Mouse (Mus musculus): ENCODE data around the gene Atp6v1e2.

Atp6v1e2 gene

DNA sequence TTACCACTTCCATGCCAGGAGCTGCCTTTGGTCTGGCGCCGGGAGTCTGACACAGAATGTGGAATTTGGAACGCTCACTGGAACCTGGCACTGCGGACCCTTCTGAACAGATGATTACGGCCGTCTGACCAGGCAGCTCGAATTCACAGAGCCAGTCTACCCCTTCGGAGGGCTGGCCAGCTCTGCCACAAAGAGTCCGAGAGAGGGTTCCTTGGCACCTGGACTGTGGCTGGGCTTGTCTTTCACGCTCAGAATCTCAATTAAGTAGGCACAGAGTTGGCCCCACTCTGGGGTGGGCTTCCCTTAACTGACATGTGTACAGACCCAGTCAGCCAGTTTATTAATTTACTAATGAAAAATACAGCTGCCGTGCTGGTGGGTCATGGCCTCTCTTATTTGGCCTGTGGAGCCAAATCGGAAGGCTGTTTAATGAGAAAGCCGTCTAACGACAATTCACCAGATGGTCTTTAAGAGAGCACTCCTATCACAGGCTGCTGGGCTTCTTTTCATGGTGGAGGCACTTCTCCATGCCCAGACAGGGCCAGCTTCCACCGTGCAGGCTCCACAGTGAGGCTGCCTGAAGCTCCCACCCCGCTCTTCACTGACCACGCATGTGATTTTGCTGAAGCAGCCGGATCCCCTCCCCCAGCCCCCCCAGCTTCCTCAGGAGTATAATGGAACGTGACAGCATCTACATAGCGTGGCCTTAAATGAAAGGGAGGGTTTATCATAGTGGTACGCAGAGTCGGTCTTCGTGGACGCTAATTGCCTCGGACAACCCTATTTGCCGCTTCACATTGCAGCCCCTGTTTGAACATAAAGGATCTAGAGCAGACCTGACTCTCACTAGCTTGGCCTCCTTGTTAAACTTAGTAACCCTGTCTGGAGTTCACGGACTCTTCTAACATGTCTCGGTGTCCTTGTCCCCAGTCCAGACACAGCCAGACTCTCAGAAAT, at the start of gene Atp6v1e2:
Gene Atp6v1e2 (minus strand): TSS at position 58 of the 957 bp plus-strand sequence.
- no peak for DNase-seq (ENCODE audit: low spot score)

DNA sequence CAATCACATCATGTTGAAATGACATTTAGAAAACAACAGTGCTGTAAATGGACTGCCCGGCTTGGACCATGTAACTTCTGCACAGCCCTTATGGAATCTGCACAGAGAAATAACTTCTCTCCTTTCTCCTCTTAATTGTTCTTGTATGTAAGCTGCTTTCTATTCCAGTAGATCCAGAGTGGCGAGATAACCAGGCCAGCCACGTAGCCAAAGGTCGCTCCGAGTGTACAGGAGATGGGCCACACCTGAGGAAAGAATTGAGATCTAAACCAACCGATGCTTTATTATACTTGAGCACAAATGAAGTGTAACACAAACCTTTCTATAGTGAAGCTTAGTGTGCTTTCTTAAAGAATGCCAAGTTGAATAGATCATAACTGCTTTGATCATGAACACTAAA, 49.6 kb upstream of the Atp6v1e2 start:
- DNase-seq (ENCODE audit: low spot score): no peak

DNA sequence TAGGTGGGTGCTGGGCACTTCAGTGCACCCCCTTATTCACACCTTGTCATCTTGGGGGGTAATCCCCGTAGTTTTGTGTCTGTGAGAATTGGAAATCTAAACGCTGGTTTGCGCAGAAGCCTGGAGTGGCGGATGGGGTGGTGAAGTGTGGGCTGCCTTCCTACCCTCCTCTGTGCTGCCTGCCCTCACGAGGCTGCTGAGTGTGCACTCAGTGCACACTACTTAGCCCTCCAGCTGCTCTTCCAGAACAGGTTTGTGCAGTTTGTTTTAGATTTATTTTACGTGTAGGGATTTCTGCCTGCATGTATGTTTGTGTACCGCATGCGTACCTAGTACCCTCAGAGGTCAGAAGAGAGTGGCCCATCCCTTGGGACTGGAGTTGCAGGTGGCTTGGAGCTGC, 43.6 kb upstream of the Atp6v1e2 start:
- no peak for DNase-seq (ENCODE audit: low spot score)

DNA sequence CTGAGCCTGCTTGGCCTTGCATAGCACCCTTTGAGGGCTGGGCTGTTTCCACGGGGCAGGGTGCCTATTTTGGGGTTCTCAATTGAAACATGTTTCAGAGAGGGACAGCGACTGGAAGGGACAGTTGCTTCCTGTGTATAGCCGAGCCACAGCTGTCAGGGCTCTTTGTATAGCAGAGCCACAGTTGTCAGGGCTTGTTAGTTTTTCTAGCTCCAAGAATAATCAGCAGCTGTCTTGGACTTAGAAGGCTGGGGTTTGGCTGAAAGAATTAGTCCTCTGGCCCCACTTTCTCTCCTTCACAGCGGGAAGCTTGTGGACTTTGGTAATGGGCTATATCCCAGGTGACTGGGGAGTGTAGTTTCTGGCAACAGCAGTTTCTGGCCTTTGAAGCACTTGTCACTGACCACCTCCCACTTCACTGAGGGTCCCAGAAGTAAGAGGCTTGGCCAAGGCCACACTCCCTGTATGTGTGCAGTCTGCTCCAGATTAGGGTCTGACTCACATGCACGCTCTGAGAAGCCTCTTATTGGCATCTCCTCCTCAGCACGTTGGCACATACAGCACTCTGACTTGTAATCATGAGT, 41.0 kb upstream of the Atp6v1e2 start:
- DNase-seq (ENCODE audit: low spot score): peak; percentile 2

DNA sequence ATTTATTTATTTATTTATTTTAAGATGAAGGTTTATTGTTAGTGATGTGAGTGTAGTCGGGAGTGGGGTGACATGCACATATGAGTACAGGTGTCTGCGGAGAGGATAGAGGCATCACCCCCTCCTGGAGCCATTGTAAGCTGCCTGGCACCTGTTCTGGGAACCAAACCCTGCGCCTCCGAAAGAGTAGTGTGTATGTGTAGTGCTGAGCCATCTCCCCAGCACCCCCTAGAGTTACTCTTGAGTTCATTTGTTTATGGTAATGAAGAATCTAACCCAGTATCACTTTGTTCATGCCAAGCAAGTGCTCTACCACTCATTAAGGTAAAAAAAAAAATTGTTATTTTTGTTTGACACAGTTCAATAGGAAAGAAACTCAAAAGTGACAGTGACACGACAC, 40.5 kb upstream of the Atp6v1e2 start:
- no peak for DNase-seq (ENCODE audit: low spot score)

DNA sequence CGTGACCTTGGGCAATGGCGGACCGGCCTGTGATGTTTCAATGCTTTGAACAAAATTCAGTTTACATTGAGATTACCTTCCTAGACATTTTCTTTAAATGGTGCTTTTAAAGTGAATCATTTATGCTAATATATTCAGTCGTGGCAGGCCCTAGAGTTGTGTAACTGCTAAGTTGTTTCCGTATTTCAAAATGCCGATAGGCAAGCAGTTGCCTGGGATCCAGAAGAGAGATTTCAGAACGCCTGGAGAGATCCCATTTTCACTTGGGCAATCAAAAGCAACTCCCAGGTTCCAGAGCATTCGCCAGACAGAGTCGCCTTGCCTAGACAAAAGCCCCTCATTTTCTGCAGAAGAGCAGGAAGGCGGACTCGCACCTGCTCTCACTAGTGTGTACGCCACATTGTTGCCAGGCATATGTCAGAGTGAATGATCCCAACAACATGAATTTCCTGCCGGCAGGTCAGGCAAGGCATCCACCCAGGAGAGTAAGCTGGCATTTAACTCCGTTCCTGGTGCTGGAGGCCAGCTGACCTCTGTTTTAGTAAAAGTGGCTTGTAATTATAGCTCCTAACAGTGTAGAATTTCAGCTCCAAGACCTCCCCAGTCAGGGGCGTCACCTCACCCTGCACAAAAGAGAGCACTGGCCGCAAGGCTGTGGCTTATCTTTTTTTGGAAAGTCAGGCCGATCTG, 38.9 kb upstream of the Atp6v1e2 start:
- peak; percentile 51 for DNase-seq (ENCODE audit: low spot score)

DNA sequence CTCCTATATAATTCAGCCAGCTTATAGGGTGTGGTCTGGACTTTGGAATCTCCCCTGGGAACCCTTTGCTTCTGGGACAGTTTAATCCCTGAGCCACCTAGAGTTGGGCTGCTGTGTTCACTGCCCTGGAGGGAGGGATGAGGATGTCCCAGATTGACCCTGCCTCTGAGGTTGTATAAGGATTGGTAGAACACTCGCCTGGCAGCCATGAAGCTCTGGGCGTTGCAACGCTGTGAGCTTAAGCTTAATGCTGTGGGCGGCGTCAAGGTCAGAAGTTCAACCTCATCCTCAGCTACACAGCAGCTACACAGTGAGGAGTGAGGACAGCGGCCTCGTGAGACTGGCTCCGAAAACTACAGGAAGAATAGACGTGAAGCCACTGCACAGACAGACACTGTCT, 34.8 kb upstream of the Atp6v1e2 start:
- DNase-seq (ENCODE audit: low spot score): no peak

DNA sequence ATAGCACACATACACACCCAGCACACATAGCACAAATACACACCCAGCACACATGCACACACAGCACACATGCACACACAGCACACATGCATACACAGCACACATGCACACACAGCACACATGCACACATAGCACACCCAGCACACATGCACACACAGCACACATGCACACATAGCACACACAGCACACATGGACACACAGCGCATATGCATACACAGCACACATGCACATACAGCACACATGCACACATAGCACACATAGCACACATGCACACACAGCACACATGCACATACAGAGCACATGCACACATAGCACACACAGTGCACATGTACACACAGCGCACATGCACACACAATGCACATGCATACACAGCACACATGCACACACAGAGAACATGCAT, 34.0 kb upstream of the Atp6v1e2 start:
- DNase-seq (ENCODE audit: low spot score): no peak

DNA sequence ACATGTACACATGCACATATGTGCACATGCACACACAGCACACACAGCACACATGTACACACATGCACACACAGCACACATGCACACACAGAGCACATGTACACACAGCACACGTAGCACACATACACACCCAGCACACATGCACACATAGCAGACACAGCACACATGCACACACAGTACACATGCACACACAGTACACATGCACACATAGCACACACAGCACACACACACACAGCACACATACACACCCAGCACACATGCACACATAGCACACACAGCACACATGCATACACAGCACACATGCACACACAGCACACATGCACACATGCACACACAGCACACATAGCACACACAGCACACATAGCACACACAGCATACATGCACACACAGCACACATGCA, 33.5 kb upstream of the Atp6v1e2 start:
- no peak for DNase-seq (ENCODE audit: low spot score)

DNA sequence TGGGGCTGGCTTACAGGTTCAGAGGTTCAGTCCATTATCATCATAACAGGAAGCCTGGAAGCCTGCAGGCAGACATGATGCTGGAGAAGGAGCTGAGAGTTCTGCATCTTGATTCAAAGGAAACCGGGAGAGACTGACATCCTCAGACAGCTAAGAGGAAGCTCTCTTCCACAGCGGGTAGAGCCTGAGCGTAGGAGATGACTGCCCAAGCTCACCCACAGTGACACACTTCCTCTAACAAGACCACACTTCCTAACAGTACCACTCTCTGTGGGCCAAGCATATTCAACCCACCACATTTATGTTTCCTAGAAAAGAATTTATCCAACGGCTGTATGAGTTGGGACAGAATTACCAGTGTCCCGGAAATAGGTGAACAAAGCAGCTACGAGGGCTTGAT, 30.8 kb upstream of the Atp6v1e2 start:
- no peak for DNase-seq (ENCODE audit: low spot score)

DNA sequence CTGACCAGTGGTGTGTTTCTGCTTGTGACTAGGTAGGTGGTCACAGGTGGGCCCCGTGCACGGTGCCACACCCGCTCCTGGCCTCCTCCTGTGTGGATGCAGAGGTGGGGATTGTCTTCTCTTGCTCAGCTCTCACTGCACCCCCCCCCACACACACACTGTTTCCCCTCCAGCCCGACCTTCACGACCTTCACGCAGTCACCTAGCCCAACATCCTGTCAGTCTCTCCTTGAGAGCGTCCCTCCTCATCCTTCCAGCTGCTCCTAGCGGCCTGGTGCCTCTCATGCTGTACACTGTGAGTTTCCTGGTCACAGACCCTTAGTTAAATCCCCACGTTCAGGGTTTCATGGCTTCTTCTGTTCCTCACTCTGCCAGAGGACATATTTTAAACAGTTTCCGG, 28.7 kb upstream of the Atp6v1e2 start:
- no peak for DNase-seq (ENCODE audit: low spot score)

DNA sequence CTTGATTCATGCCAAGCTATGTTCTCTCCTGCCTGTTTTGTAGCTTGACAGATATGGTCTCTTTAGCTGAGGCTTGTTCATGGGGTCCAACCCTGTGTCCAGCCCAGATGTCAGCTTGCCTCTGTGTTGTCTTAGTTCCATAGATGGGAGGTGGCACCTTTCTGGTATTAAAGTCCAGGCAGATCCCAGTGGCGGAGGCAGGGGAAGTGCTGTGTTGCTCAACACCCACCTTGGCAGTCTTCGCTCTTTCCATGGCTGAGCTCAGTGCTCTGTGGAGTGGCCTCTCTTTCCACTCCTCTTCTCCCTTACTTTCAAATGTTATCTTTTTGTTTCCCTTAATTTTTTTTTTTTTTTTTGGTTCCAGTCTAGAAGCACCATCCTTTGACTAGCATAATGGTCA, 25.4 kb upstream of the Atp6v1e2 start:
- no peak for DNase-seq (ENCODE audit: low spot score)

DNA sequence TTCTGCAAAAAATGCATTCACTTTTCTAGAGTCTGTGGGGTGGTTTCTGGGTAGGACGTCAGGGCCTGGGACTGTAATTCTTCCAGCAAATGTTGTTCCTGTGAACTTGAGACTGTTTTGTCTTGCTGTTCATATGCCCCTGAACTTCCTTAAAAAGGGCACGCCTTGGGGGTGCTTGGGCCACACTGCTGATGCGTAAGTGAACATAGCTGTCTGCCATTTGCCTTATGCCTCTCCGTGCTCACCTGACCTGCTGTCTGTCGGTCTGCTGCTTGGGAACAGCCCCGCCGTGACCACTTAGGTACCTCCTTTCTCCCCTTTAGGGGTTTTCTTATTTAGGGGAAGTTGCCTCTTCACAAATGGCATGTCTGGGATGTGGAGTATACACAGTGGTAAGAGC, 24.2 kb upstream of the Atp6v1e2 start:
- DNase-seq (ENCODE audit: low spot score): no peak

DNA sequence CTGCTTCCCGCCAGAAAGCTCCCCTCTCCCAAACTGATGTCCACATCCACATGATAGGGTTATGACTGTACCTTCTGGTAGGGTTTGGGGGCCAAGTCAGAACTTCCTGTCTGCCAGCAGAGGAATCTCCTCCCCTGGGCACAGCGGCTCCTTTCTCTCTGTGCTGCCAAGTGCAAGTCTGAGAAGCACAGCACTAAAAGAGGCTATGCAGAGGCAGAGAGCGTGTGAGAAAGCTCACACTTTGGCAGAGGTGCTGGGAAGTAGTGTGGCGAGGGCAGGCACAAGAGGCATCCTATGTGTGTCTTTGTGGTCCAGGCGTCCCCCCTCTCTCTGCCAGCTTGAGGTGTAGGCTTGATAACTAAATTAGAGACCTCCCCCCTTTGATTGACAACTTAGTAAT, 23.3 kb upstream of the Atp6v1e2 start:
- DNase-seq (ENCODE audit: low spot score): no peak

DNA sequence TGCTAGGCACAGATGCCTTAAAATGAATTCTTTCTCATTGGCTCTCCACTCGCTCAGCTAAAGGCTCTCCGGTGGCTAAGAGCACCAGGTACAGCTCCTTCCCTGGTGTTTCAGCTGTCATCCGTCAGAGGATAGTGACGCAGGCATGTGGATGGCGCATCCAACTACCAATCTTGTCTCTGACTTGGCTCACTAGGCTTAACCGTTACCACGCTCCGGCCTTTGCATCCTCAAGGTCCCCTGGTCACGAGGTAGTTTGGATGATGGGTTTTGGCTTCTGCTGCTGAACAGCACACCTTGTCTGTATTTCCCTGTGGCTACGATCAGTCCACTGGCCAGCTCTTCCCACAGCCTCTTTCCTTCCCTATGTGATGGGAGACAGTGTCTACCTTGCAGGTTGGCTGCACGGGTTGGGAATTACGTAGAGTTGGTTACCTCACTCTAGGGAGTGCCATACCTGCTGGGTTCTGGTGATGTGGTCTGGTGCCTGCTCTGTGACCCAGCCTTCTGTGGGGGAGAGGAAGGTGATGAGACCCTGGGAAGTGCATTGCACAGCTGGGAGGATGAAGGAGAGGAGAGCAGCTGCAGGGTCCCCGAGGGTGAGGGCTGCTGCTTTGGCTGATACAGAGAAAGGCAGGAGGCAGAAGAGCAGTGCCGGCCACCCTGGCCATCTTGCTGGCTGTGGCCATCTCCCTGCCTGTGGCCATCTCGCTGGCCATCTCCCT, 22.5 kb upstream of the Atp6v1e2 start:
- DNase-seq (ENCODE audit: low spot score): no peak

DNA sequence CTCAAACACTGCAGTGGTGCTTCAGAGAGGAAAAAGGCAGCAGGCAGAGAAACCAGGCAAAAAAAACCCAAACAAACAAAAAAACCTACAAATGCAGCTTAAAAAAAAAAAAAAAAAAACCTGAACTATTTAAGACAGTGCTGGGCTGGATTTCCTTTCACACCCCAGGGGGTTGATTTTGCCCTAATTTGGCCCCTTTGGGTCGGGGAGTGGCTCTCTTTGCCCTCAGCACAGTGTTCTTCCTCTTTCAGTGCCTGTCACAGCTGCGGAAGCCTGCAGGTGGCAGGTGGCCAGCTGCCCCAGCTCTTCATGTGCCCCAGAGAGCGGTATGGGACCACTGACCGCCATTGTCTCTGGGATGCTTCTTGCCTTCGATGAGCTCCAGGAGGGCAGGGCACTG, 21.9 kb upstream of the Atp6v1e2 start:
- DNase-seq (ENCODE audit: low spot score): no peak

DNA sequence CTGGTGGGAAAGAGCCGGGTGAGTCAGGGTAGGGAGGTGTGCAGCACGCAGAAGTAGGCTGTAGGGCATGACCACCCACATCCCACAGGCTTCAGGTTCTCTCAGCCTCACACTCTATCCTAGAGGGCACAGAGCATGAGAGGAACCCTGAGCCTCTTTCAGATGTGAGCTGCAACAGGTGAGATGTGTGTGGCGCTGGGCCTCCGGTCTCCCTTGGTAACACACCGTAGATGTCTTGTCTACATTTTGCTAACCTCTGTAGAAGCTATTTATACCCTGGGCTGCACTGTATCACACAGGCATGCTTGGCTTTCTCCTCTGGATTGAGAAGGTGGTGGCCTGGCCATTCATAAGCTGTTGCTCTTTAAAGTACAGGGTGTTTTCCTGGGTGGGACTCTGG, 20.9 kb upstream of the Atp6v1e2 start:
- no peak for DNase-seq (ENCODE audit: low spot score)

DNA sequence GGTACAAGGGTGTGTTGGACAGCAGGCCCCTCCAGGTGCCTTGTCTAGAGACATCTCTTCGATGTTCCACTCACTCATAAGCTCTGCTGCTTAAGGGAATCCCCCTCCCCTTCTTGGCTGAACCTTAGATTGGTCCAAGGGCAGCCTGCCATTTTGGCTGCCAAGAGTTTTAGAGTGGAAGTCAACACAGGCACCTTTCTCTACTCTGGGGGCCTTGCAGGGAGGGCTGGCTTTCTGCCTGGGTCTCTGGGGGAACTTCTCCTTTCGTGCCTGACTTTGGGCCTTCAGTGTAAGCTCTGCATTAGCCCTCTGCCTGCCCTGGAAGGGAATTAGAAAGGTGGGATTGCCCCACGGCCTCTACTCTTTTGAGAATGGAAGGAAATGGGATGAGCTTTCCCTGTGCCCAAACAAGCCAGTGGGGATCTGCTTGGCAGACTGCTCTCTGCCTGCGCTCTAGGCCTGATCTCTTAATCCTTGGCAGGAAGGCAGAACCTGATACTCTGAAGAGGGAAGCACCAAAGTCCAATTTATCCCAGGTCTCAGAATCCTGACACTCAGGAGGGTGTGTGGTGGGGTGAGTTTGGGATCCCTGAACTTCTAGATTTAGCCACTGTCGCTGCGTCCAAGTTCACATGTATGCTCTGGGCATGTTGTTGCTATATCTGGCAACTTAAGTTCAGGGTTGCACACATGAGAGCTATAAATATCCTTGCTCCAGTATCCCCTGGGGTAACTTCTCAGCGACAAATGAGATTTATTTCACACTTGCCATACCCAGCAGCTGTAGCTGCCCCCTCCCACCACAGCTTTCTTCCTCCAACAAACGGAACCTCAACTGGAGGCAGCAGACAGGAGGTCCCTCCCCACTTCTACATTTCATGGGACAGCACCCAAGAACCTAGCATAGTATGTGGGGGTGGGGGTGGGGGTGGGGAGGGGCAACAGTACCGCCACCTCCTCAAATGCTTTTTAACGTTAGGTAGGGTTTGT, 20.1 kb upstream of the Atp6v1e2 start:
- no peak for DNase-seq (ENCODE audit: low spot score)

DNA sequence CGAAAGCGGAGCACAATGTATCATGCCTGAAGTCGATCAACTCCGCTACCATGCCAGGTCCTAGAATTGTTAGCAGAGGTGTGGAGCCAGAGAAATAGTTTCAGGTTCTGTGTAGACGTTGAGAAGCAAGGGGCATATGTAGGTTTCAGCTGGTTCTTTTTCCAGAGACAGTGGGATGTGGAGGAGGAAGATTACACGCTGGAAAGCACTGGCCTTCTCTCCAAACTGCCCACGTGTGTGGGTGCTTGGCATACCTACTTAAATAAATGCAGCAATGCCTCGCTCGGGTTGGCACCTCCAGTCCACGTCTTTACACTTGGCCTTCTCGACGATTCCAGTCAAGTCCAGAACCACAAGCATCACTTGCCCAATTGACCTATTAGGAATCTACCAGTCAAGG, 19.4 kb upstream of the Atp6v1e2 start:
- no peak for DNase-seq (ENCODE audit: low spot score)

DNA sequence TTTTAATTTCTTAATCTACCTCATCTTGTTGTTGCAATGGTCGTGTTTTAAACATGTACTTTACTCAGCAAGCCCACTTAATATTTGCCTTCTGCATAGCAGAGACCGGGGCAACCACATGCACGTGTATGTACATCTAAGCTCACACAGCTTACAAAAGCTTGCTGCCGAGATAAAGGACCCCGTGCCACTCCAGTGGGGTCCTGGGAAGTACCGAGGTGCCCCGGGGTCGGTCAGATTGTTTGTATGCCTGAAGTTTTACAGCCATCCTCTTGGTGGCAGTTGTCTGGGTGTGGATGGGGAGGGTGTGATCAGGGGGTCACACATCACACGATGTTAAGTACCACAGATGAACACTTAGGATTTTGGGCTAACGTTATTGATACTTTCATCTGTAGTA, 18.3 kb upstream of the Atp6v1e2 start:
- no peak for DNase-seq (ENCODE audit: low spot score)

DNA sequence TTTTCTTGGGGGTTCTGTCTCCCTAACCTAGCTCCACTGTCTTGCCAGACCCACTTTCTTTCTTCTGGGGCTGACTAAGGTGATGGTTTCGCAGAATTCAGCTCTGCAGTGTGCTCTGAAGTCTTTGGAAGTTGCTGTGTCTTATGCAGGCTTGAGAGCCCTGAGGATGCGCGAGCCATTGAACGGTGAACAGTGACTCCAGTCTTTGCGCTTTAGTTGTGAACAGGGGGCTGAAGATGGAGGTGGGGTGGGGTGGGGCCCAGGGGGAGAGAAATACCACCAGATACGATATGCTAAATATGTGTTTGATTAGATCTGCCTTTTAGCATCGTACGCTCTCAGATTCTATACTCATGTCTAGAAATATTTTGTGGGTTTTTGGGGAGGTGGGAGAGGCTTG, 17.4 kb upstream of the Atp6v1e2 start:
- no peak for DNase-seq (ENCODE audit: low spot score)

Measured in embryo, embryonic 10.5 days (tissue).